Mouse (Mus musculus): ENCODE results near the gene Srl. TPM values are rescaled to one million over a fixed set of nuclear protein-coding genes. Genes with fewer than 3 reads are reported as not detected.
"Not testable (repeated sequence)": the region's sequence is repeated elsewhere in the genome, so short reads cannot be mapped to it uniquely, and the experiment has no call there.

Srl gene
- total RNA-seq, 2 experiments from 2014 or later: 21.8 to 42.0 TPM

DNA sequence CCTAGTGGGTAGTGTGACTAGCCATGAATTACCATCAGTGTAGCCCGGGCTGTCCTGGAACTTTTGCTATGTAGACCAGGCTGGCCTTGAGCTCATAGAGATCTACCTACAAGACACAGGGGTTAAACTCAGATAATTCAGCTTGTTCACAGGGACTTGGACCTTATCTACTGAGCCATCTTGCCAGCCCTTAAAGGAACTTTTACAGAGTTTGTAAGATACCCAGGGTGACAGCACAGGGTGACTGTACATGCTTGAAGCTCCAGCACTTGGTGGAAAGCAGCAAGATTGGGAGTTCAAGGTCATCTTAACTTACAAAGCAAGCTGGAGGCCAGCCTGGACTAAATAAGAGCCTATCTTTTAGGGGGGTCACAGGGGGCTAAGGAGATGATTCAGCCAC, 13.9 kb upstream of the Srl start:
- DNase-seq (ENCODE audit: low spot score in 2 of 2): no peak

DNA sequence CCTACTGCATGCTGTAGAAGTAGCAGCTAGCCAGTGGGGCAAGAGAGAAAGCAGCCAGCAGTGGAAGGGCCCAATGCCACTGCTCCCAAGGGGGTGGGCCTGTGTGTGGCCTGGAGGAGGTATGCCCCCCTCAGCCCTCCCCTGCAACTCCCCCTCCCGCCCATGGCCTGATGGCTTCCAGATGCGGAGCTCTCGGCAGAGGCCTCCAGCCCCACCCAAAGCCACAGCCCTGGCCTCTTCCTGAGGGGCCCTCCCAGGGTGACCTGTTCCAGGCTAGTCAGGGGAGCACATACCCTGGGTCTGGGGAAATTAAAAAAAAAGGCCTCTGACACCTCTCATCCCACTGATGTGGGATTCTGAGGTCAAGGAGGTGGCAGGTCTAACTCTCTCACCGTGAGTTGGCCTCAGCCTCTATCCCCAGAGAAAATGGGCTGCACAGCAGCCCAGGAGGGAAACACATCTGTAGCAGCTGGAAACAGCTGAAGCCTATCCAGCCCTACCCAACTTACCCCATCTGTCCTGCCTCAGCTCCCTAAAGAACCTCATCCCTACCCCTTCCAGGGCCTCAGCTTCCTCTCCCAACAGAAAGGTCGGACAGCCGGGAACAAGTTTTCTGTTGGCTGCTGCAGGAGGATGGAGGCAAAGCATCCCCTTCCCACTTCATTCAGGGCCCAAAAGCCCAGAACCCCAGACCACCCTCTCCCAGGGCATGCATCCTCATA, 11.4 kb upstream of the Srl start:
- DNase-seq (ENCODE audit: low spot score in 2 of 2): no peak

DNA sequence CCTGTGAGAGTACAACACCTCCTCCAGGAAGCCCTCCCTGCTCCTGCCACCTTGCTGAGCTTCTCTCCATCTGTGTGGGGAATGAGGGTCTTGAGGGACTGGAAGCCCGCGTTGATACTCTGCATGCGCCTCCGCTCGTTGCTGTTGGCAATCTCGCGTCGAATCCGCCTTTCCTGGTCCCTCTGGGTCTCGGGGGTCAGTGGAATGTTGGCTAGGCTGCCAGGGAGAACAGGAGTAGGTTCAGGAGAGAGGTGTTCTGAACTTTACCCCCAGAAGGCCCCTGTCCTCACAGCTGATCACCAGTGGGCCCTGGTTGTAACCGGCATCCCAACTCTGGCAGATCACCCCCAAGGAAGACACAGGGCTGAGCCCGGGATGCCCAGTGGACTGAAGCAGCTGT, 10.3 kb upstream of the Srl start:
- no peak for DNase-seq (ENCODE audit: low spot score in 2 of 2)

DNA sequence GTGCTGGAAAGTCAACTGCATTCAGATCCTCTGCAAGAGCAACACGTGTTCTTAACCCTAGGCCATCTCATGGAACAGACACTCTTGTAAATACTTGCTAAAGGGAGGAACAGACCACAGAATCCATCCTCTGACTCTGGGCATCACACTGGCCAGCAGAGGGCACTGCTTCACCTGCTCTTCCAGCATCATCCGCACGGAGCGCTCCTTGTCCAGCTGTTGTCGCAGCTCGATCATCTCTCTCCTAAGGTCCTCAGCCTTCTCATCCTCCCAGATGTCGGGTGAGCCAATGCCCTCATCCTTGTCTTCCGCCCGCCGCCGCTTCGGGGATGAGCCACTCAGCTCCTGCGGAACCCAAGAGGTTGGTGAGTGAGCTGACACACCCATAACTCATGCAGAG, 9.4 kb upstream of the Srl start:
- DNase-seq (ENCODE audit: low spot score in 2 of 2): no peak

DNA sequence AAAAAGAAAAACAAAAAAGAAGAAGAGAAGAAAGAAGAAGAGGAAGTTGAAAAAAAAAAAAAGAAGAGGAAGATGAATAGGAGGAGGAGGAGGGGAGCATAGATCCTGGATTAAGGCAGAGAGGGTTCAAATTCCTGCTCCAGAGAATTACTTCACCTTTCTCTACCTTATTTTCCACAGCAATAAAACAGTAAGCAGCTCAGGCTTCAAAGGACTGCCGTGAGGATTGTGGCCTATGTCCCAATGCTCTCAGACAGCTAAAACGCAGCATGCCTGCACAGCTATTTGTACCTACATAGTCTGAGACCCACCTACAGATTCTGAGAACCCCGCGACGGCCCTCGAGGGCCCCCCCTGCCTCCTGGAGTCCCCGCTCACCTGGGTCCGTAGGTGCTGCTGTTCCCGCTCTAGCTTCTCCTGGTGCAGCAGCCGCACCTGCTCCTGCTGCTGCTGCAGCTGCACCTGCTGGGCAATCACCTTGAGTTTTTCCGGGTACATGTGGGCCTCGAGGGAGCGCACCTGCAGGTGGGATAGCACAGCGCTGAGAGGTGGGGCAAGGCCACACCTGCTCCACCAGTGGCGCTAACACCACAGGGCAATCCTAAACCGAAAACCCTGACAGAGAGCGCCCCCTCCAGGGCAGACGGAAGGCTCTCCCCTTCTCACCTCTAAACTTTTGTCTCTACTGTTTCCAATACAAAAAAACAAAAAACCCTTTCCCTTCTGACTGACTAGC, 7.5 kb upstream of the Srl start:
- DNase-seq (ENCODE audit: low spot score in 2 of 2): no peak

DNA sequence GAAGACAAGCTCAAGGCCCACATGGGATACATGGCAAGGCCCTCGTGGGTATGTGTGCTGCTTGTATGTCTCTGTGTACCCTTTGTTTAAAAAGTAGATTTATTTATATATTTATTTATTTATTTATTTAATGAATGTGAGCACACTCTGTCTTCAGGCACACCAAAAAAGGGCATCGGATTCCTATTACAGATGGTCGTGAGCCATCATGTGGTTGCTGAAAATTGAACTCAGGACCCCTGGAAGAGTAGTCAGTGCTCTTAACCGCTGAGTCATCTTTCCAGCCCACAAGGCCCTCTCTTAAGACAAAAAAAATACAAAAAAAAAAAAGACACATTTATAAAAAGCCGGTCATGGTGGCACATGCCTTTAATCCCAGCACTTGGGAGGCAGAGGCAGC, 6.0 kb upstream of the Srl start:
- no peak for DNase-seq (ENCODE audit: low spot score in 2 of 2)

DNA sequence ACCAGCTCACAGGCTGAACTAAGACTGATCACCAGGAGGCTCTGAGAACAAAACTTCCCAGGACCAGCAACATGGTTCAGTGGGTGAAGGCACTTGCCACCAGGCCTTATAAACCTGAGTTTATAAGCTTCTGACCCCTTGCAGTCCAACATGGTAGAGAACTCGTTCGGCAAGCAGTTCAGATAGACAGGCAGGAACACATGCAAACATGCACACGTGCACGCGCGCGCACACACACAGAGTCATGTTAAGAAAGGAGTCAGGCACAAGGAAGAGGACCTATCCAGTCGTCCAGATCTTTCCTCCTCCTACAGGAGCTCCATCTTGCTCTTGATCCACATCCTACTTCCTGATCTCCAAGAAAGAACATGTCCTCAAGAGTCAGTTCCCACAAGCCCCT, 5.2 kb upstream of the Srl start:
- no peak for DNase-seq (ENCODE audit: low spot score in 2 of 2)

DNA sequence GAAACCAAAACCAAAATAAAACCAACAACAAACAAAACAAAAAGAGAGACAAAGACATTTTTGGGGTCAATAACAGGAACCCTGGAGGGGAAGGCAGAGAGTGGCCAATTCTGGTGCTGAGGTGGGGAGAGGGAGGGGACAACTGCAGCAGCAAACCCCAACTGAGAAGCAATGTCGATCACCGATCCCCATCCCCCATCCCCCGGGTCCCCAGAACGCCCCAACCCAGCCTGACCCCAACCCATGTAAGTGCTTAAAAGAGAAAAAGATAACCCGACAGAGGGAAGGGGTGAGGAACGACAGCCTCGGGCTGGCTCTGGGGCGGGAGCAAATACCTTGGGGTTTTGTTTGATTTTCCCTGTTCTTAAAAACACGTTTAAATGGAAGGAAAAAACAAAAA, 3.2 kb upstream of the Srl start:
- no peak for DNase-seq (ENCODE audit: low spot score in 2 of 2)

DNA sequence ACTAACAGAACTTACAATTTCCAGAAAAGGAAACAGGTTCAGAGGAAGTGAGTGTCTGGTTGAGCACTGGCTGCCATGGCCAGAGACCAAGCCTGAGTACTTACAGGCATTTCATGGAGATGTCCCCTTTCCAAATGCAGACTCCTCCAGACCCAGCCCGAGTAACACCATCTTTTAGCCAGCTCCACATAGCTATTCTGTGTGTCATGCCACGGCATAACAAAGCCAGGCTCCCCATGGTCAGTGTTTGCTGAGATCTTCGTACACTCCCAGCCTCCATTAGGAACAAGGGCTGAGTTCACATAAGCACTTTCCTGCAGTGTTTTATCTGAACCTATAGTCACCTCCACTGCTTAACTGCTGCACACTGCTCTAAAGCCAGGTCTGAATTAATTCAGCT, 1.6 kb upstream of the Srl start:
- DNase-seq (ENCODE audit: low spot score in 2 of 2): no peak

DNA sequence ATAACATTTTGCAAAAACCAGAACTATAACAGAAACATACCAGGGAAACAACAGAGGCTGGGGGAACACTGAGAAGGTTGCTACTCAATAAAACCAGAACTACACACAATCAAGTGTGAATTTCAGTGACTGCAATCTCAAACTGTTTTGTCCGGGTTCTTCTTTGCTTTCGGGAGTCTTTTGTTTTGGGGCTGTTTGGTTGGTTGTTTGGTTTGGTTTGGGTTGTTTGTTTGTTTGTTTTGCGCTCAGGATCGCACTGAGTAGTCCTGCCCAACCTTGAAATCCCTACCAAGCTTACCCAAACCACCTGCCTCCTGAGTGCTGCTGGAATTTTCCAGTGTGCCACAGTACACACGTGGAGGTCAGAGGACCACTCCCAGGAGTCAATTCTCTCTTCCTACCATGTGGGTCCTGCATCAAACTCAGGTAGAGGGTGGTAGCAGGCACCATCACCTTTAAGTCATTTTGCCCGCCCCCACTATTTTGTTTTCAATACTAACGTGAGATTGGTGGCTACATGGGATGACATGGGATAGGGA, 689 bp upstream of the Srl start:
- DNase-seq (ENCODE audit: low spot score in 2 of 2): no peak

DNA sequence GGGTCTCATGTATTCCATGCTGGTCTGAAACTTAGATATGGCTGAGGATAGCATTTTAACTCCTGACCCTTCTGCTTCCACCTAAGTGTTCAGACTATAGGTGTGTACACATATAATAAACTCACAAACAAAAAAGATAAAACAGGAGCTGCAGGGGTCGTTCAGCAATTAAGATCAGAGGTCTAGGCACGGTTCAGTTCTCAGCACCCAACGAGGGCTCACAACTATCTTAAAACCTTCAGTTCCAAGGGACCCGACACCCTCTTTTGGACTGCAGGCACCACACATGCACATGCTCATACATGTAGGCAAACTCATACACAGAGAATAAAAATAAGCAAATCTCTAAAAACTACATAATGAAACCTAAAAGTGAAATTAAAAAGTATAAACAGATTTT, 583 bp downstream of the Srl start:
- no peak for DNase-seq (ENCODE audit: low spot score in 2 of 2)

DNA sequence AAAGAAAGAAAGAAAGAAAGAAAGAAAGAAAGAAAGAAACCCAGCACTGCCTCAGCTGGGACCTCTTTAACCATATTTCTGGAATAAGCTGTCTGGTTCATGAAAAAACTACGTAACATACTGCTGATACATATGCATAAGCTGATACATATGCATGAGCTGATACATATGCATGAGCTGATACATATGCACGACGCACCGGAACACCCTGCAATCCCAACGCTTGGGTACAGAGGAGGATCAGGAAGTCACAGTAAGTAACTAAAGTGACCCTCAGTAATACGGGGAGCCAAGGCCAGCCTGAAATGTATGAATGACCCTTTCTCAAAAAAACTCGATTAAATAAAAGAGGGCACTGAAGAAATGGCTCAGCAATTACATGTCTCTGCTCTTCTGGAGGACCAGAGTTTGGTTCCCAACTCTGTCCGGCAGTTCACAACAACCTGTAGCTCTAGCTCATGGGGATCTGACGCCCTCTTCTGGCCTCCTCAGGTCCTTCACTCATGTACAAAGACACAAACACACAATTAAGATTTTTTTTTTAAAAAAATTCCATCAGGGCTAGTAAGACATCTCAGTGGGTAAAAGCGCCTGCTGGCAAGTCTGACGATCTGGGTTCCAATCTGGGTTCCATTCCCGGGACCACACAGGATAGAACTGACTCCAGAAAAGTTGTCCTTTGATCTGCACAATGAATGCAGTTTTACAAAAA, 1.4 kb downstream of the Srl start:
- DNase-seq (ENCODE audit: low spot score in 2 of 2): no peak

DNA sequence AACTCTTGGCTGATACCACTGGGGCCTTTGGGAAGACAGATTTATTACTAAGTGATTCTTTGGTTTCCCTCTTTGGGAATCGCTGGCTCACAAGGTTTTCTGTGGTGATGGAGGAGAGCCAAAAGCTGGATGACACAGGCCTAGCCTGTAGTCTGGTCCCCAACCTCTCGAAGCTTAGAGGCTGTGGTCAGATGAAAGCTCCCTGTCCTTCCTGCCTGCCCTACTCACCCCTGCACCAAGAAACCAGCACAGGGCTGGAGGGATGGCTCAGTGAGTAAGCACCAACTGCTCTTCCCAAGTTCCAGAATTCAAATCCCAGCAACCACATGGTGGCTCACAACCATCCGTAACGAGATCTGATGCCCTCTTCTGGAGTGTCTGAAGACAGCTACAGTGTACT, 2.1 kb downstream of the Srl start:
- DNase-seq (ENCODE audit: low spot score in 2 of 2): no peak

DNA sequence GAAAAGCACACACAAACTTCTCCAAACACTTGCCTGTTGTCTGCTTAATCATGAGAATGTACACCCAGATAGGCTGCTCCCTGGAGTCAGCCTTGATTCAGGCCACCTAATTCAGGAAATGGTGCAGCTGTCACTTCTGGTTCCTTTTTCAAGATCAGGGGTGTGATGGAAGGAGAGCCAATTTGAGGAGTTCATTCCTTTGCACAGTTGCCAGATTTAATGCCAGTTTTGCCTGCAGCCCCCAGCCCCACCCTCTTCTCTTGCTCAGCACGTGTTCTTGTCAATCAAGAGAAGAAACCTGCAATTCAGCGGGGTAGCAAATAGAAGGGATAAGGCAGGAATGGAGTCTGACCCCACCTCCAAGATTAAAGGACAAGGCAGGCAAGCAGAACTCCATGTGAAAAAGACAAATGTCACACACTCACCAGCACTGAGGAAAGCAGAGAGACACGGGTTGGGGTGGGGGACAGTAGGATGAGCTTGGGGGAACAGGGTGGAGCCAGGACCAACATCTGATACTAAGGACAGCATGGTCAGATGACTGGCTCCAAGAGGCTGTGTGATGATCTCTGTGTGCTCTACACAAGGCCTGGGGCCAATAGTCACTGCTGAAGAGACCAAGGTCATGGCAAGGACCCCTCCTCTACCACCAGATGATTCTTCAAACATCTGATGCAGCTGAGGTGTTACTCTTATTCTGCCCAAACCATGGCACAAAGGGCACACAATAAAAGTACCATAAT, 3.8 kb downstream of the Srl start:
- no peak for DNase-seq (ENCODE audit: low spot score in 2 of 2)

DNA sequence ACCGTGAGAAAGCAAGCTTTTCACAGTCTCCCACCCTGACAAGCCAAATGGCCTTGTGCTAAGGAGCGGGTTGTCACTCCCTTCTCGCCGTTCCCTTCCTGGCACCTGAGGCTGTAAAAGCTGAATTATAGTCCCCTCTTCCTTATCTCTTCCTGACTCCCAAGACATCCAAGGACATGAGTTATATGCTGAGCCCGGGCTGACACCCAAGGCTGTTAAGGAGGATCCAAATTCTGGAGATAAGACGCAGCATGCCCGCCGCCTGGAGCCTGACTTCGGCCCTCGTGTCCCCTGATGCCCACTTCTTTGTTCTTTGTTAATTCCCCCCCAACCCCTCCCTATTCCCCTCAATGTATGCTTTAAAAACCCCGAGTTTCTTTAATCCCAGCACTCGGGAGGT, 14.2 kb downstream of the Srl start:
- DNase-seq (ENCODE audit: low spot score in 2 of 2): not testable (repeated sequence)

DNA sequence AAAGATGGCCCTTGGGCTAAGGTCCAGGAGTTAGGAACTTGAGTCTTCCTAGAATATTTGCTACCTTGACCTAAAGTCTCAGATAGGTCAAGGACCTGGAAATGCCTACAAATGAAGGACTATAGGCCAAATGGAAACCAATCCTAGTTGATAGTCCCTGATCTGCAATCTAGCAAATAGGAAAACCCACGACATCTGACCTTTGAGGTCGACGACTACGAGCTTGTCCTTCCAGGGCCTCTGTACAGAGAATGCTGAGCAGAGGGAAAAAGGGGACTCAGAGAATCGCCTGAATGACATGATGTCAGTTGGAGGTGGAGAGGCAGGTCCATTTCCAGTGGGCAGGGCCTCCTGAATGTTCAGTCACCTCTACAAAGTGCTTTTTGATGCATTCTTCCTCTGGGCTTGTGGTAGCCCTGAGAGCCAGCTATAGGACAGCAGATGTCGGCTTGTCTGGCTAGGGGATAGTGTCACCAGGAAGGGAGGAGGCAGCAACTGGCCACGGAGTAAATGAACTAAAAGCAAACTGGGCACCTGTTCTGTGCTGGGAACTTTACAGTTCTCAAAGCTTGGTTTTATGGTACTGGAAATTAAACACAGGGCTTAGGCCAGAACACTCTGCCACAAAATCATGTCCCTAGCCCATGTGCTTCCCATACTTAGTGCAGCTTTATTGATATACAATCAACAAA, 18.2 kb downstream of the Srl start:
- DNase-seq (ENCODE audit: low spot score in 2 of 2): no peak

DNA sequence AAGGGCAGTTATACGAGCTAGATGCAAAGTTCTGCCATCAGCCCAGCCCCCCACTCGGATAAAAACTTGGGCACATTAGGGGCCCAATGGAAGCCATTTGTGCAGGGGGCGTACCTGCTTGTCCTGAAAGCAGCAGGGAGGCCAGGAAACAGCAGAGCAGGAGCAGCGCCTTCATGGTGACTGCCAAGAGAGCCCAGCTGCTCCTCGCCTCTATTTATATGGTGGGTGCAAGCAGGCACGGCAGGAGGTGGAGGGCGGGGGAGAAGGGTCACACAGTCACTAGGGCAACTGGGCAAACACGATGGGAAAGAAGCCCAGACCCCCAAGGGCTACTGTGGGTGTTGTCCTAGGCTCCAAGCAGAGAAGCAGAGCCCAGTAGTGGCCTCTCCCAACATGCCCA, 18.7 kb downstream of the Srl start:
- no peak for DNase-seq (ENCODE audit: low spot score in 2 of 2)

DNA sequence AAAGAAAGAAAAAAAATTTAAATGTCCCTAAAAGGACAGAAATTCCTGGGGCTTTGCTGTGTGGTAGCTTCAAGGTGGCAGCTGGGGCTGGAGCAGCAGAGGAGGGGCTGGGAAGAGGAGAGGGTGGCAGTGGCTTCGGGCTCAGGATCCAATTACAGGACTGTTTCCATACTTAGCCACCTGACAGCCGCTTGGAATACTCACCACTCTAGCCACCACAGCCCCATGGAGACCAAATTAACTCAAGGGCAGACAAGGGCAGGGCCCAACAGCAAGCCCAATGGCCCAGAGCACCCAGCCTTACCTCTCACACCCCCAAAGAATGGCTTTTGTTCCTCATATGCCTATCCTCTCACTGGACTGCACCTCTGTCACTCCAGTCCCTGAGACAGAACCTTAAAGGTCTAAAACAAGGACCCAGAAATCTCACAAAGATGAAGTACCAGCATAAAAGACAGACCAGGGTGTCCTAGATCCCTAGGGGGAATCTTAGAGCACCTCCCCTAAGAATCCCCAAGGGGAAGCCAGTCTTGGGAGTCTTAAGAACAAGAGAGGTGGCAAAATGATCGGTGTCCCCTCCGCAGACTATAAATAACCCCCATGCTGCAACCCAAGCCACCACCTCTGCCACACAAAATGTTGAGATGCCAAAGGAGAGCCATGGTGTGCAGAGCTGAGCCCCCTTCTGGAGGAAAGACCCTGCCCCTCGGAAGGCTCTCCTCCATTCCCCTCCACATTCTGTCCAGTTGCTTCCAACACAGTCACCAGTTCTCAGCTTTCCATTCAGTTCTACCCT, 19.7 kb downstream of the Srl start:
- DNase-seq (ENCODE audit: low spot score in 2 of 2): no peak

DNA sequence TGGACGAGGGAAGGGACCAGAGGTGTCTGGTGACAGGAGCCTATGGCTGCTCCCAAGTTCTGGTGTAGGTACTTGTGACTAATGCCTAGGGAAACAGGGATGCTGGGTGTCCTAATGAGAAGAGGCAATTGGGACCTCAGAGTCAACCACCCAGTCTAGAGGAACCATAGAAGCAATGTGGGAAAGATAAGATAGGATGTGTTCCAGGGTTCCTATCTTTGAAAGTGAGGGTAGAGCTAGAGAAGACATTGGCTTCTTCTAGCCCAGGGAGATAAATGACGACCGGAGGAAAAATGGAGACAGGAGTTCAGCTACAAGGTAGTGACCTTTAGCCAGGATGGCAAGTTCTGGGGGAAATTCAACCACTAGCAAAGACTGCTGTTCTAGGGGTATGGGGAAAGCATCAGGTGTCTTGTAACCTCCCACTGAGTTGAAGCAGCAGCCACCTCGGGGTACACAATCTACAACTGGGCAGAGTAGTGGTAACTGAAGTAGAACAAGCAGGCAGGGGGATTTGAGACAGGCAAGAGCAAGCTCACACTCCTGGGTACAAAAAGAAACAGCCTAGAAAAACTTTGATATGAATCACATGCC, 20.4 kb downstream of the Srl start:
- DNase-seq (ENCODE audit: low spot score in 2 of 2): no peak

DNA sequence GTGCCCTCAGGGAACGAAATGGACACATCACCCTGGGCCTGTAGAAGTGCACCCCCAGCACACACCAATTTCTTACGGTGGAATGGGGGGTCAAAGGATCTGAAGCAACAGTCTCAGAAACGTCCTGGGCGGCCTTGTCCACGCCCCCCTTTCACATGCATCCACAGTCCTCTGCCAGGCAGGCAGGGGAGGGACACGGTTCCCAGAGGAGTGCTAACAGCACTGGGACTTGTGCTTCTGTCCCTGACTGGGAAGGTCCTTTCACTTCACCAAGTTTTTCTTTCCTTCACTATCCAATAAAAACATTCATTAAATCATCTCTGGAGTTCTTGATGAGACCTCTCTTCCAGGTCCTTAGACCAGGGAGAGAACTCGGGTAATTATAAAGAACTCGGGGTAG, 20.9 kb downstream of the Srl start:
- DNase-seq (ENCODE audit: low spot score in 2 of 2): no peak
